Mouse (Mus musculus) kidney, embryonic 14.5 days (tissue): ENCODE results near the gene Paox. TPM values are rescaled to one million over a fixed set of nuclear protein-coding genes. Genes with fewer than 3 reads are reported as not detected.

ENCODE experiments used
- ATAC-seq: fragments of 200-750 bp; cut with Nextera tagmentation; 2 replicates; pipeline ENCODE4 v1.8.0; 2017; ENCODE audit warnings: moderate number of reproducible peaks, mild to moderate bottlenecking, moderate TSS enrichment, moderate library complexity; ENCODE audit not compliant: low FRiP score, low TSS enrichment
- H3K27ac ChIP-seq: fragments of 300-500 bp; sonication (generic); 2 replicates; pipeline ENCODE4 v1.5.1; 2014; ENCODE audit warnings: low read depth, mild to moderate bottlenecking, low read length, moderate library complexity, mixed read lengths
- H3K27me3 ChIP-seq: fragments of 300-500 bp; sonication (generic); 2 replicates; pipeline ENCODE4 v1.6.1; 2014; ENCODE audit warnings: mild to moderate bottlenecking, low read length; ENCODE audit not compliant: control insufficient read depth, insufficient read depth
- H3K36me3 ChIP-seq: fragments of 300-500 bp; sonication (generic); 2 replicates; pipeline ENCODE4 v1.6.1; 2014; ENCODE audit warnings: low read length, mixed read lengths; ENCODE audit not compliant: control insufficient read depth, insufficient read depth
- H3K4me1 ChIP-seq: fragments of 300-500 bp; sonication (generic); 2 replicates; pipeline ENCODE4 v1.6.1; 2014; ENCODE audit warnings: low read length, mixed read lengths; ENCODE audit not compliant: control insufficient read depth, insufficient read depth
- H3K4me2 ChIP-seq: fragments of 300-500 bp; sonication (generic); replicated peaks from 2 replicates; pipeline ENCODE4 v1.6.1; 2014; ENCODE audit warnings: low read depth, mild to moderate bottlenecking, low read length
- H3K4me3 ChIP-seq: fragments of 300-500 bp; sonication (generic); 2 replicates; pipeline ENCODE4 v1.5.1; 2014; ENCODE audit warnings: mild to moderate bottlenecking, low read length
- H3K9ac ChIP-seq: fragments of 300-500 bp; sonication (generic); 2 replicates; pipeline ENCODE4 v1.6.1; 2014; ENCODE audit warnings: low read depth, mild to moderate bottlenecking, low read length, moderate library complexity
- H3K9me3 ChIP-seq: fragments of 300-500 bp; sonication (generic); 2 replicates; pipeline ENCODE4 v1.6.1; 2016; ENCODE audit warnings: low read length; ENCODE audit not compliant: control insufficient read depth
- WGBS: fragments of 180-500 bp; shearing (Covaris S2); extraction: QIAGEN DNeasy Blood & Tissue Kit; methylation state at CpG from one replicate; pipeline ENCODE4 v1.1.7; 2014; 5-methylcytosine and 5-hydroxymethylcytosine counted together
- polyA plus RNA-seq: library from polyadenylated mRNA; unstranded; fragments of >200 nt; fragmentation: Nextera tagmentation; extraction: Ambion mirVana; gene quantifications from 2 replicates; pipeline ENCODE4 v1.2.1, GENCODE M21; 2014

Gene Paox
- polyA plus RNA-seq, 1 experiment from 2014 or later = 24.8 TPM

DNA sequence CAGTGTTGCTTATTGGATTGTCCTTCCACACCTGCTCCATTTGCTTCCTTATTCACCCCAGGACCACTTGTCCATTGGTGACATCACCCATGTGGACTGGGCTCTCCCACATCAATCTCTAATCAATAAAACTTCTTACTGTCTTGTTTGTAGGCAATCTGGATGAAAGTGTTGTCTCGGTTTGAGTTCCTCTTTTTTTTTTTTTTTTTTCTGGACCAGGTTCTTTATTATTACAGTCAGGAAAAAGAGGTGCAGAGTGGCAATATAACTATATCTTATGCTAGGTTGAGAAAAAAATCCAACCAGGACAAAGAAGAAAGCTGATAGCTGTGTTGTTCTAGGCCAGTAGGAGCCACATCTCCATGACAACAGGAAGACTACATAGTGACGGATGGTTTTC is 65.1 kb downstream of the Paox start:
- Histone ChIP-seq H3K4me3 (no peak overlapping the region), H3K36me3 (no peaks in the 10 kb centered on the region), H3K27me3 (no peaks in the 10 kb centered on the region), H3K9me3 (no peaks in the 10 kb centered on the region), H3K9ac (no peak overlapping the region), H3K27ac (no peak overlapping the region), H3K4me2 (no peak overlapping the region), H3K4me1 (no peaks in the 10 kb centered on the region)
- ATAC-seq = no peak
- 65% methylated on average over 2 of the region's 2 CpGs for WGBS

DNA sequence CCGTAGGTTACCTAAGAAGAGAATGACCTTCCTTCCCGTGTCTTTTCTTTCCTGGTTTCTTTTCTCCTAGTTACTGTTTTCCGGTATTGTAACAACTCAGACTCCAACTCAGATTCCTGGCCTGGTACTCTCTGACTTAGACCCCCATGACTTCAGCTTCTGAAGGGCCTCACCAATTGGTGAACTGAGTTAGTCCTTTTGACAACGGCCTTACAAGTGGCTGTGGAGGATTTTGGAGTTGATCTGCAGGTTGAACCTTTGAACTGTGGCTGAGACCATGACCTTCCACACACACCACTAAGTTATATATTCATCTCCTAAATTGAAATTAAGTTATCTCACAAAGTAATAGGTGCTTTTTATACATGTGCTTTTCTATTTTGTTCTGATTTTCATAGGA is 68.6 kb downstream of the Paox start:
- WGBS = 82% methylated on average over 4 of the region's 4 CpGs
- no peak for ATAC-seq

More for the DNA sequence above, 68.6 kb downstream of the Paox start:
- Histone ChIP-seq H3K4me1 (no peaks in the 10 kb centered on the region), H3K4me2 (no peak overlapping the region), H3K36me3 (no peaks in the 10 kb centered on the region), H3K9ac (no peak overlapping the region), H3K4me3 (no peak overlapping the region), H3K9me3 (no peaks in the 10 kb centered on the region), H3K27ac (no peak overlapping the region), H3K27me3 (no peaks in the 10 kb centered on the region)

Other genes with a start within 250 kb of the Paox start
- gene Kndc1, start 221.1 kb upstream of the Paox start, polyA plus RNA-seq = 0.14 and 0.18 TPM in 2 replicates
- 0.23 TPM in 1 of 2 replicates, not detected in the other for gene Utf1, start 172.0 kb upstream of the Paox start, polyA plus RNA-seq
- gene 6430531B16Rik, start 137.0 kb upstream of the Paox start, polyA plus RNA-seq = 0.34 and 0.55 TPM in 2 replicates
- gene Adam8, start 123.2 kb upstream of the Paox start, polyA plus RNA-seq = 0.85 and 1.6 TPM in 2 replicates
- 46.2 and 47.5 TPM in 2 replicates for gene Zfp511, start 79.4 kb upstream of the Paox start, polyA plus RNA-seq
- 40.6 and 62.9 TPM in 2 replicates for gene Tubgcp2, start 79.1 kb upstream of the Paox start, polyA plus RNA-seq
- not detected in 2 replicates for gene Msx3, start 66.7 kb upstream of the Paox start, polyA plus RNA-seq
- 0.91 TPM in 2 replicates for gene Caly, start 33.3 kb upstream of the Paox start, polyA plus RNA-seq
- gene Prap1, start 22.4 kb upstream of the Paox start, polyA plus RNA-seq = 0.38 TPM in 1 of 2 replicates, not detected in the other
- 32.4 and 36.2 TPM in 2 replicates for gene Fuom, start 13.4 kb upstream of the Paox start, polyA plus RNA-seq
- 186 and 199 TPM in 2 replicates for gene Echs1, start 677 bp downstream of the Paox start, polyA plus RNA-seq
- gene Mtg1, start 21.8 kb downstream of the Paox start, polyA plus RNA-seq = 25.9 and 30.8 TPM in 2 replicates
- 0.13 and 0.14 TPM in 2 replicates for gene Sprn, start 39.1 kb downstream of the Paox start, polyA plus RNA-seq
- gene Olfr522, start 49.0 kb downstream of the Paox start, polyA plus RNA-seq = not detected in 2 replicates
- not detected in 2 replicates for gene Olfr523, start 57.4 kb downstream of the Paox start, polyA plus RNA-seq
- gene Olfr524, start 90.2 kb downstream of the Paox start, polyA plus RNA-seq = not detected in 2 replicates
- not detected in 2 replicates for gene Cd163l1, start 102.5 kb downstream of the Paox start, polyA plus RNA-seq
- not detected in 2 replicates for gene 5830411N06Rik, start 131.5 kb downstream of the Paox start, polyA plus RNA-seq
- not detected in 2 replicates for gene Olfr525, start 205.1 kb downstream of the Paox start, polyA plus RNA-seq
- not detected in 2 replicates for gene Olfr527, start 218.2 kb downstream of the Paox start, polyA plus RNA-seq
- gene Olfr60, start 245.9 kb downstream of the Paox start, polyA plus RNA-seq = not detected in 2 replicates